Mouse (Mus musculus) NIH3T3 (cell line): ENCODE data around the gene Trpv3.
"Not testable (repeated sequence)": the region's sequence is repeated elsewhere in the genome, so short reads cannot be mapped to it uniquely, and the experiment has no call there.

ENCODE experiments used
- DNase-seq: peaks from one replicate; pipeline ENCODE4 v3.0.0-alpha.2; 2012; ENCODE audit warnings: low read depth

The Trpv3 gene

GRCm38 (mm10) chr11:73289621-73290020 lies 22.4 kb downstream of the Trpv3 start:
- DNase-seq: no peak

DNA sequence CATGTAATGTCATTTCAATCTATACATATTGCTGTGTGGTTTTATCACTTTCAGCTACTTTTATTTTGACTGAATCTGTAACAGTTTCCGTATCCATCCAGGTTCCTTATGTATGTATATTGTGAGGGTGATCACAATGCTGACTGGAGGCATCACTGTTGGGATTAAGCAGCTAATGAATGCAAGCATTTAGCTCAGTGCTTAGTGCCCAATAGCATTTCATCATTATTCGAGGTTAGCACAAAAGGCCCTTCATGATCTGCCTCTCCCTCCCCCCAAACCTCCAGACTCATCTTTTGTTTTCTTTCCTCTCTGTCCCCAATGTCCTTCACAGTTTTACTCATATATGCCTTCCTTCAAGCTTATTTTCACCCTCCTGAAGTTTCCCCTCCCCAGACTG lies 35.9 kb downstream of the Trpv3 start:
- DNase-seq: no peak

DNA sequence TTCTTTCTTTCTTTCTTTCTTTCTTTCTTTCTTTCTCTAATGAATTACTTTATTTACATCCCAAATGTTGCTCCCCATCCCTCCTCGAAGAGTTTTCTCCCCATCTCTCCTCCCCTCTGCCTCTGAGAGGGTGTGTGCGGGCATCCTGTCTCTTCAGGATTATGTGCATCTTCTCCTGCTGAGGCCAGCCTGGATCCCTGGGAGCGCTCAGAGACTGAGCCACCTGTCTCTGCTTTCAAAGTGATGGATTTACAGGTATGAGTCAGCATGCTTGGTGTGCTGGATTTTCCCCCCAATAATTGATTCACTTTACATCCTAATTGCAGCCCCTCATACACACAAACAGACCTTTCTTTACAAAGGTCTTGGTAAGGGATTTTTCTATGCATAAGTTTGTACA lies 48.8 kb downstream of the Trpv3 start:
- DNase-seq: no peak

DNA sequence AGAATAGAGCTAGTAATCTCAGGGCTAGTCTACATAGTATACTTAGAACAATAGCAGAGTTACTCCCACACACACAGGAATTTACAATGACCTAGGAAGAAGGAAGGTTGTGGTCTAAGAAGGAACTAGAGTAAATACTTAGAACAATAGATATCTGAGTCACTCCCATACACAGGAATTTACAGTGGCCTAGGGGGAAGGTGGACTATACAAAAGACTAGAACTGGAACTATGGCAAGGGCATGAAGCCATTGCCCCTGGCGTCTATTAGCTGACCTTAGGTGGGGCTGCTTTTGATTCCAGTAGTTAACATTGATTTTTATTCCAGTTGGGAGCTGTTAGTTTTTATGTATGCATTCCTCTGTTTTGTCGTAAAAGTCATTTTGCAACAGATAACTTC lies 51.4 kb downstream of the Trpv3 start:
- DNase-seq: not testable (repeated sequence)

- not testable (repeated sequence) for DNase-seq
Observed at GRCm38 (mm10) chr11:73321064-73321463, 53.9 kb downstream of the Trpv3 start.

DNA sequence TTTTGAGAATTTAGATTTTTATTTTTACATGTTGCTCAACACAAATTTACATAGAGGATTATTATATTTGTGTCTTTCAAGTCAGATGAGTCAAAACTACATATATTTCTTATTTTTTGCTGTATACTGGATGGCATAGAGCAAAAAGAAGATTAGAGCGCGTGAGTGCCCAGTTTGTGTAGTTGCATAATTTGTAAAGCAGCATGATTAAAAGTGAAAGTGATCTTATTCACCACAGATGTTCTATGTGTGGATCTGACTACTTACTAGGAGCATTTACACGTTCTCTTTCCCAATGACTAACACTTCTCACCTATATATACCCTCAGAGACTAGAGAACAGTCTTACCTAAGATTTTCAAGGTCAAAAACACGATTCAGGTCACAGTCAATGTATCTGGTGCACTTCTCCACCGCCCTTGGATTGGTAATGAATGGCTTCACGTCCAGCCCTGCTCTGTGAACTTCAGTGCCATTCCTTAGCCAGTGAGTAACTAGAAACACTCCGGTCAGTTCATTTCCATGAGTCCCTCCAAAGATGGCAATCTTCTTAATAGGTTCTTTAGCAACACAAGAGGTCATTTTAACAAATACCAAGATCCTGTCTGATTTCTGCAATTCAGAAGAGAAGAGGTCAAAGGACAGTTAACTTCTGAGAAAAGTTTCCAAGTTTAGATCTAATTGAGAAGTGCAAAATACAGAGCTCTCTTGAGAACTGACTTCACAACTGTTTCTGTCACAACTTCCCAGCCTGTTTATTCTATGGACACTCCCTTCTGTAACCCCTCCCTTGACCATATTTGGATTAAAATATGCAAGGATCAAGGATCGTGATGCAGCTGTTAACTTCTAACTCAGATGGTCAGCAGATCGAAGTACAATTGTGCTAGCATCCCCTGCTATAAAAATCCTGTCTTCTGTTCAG lies 57.0 kb downstream of the Trpv3 start:
- DNase-seq: no peak

DNA sequence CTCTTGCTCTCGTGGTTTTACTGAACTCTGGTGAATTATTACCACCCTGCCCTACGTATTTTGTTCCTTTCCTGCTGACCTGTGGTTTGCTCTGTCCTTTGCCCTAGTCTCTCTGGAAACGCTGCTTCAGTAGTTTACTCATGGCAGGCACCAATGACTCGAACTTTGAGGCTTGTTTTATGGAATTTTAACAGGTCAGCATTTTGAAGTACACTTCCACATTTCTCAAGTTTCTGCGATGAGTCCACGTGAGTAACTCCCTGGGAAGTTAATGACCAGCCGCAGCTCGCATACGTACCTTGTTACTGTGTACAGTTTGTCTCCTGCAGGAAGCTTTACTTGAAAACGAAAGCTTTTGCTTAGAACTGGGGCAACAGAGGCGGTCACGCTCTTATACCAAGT lies 59.3 kb downstream of the Trpv3 start:
- peak; percentile 57 for DNase-seq

DNA sequence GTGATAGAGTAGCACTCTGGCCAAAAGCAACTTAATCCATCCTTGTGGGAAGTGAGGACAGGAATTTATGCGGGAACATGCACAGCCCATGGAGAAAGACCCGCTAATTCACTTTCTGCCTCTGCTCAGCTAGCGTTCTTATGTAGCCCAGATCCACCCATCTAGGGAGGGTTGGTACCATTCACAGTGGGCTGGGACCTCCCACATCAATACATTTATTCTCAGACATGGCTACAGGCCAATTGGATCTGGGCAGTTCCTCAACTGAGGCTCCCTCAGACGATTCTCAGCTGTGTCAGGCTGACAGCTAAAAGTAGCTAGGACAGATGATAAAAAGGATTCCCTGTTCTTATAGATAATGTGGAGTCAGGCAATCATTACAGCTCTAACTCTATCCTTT lies 60.2 kb downstream of the Trpv3 start:
- peak; percentile 11 for DNase-seq

DNA sequence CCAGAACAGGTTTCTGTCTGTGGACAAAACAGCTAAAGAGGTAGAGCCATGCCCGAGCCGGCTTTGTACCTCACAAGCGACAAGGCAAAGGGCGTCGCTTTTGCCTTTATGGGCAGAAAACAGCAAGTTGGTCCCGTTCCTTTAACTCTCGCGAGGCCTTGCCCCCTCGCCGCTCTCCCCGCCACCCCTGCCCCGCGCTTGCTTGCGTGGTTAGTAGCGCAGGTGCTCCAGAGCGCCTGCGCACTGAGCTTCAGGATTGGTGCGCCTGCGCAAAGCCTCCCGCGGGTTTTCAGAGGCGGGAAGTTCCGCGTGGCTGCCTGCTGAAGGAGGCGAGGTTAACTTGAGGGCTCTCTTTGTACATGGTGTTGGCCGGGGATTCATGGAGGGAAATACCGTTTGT lies 62.3 kb downstream of the Trpv3 start, which contains the start of the genes Aspa, Gm49340 and Spata22:
TSS of gene Aspa (minus strand) at position 155 of the 400 bp plus-strand sequence.
TSS of gene Gm49340 (plus strand) at position 300 of the 400 bp plus-strand sequence.
TSS of gene Spata22 (plus strand) at position 300 of the 400 bp plus-strand sequence.
- no peak for DNase-seq

DNA sequence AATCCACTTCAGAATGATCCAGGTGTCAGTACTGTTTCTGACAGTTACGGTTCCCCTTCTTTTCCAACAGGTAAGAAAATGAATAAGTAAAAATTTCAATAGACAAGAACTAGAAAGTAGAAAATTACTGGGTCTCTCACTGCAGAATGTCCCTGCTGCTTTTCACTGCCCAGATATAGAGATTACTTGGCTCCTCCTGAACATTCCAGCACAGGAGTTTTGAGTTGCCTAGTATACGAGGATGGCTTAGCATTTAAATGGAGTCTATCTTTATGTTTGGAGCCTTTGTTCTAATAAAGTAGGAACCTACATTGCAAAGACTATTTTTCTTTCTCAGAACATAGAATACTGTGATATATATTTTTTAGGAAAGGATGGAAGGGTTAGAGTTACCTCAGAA lies 66.2 kb downstream of the Trpv3 start:
- DNase-seq: no peak

- DNase-seq: no peak
Observed at GRCm38 (mm10) chr11:73336919-73337318, 69.7 kb downstream of the Trpv3 start.
